Mouse (Mus musculus) forebrain, embryonic 11.5 days (tissue): Measurements from ENCODE around the gene B230217C12Rik. TPM values are rescaled to one million over a fixed set of nuclear protein-coding genes. Genes with fewer than 3 reads are reported as not detected.
"Not testable (repeated sequence)": the region's sequence is repeated elsewhere in the genome, so short reads cannot be mapped to it uniquely, and the experiment has no call there.

Experiments
- ATAC-seq: fragments of 200-750 bp; cut with Nextera tagmentation; replicated peaks from 2 replicates; pipeline ENCODE4 v1.8.0; 2017; ENCODE audit warnings: moderate TSS enrichment; ENCODE audit not compliant: low FRiP score
- DNase-seq: peaks from one replicate; pipeline ENCODE4 v3.0.0-alpha.2; 2017; ENCODE audit warnings: low spot score
- H3K27ac ChIP-seq: fragments of 300-500 bp; sonication (generic); 2 replicates; pipeline ENCODE4 v1.5.1; 2014; ENCODE audit warnings: low read depth, low read length
- H3K27me3 ChIP-seq: fragments of 300-500 bp; sonication (generic); 2 replicates; pipeline ENCODE4 v1.6.1; 2014; ENCODE audit warnings: mild to moderate bottlenecking, low read length, mixed read lengths; ENCODE audit not compliant: control insufficient read depth, insufficient read depth
- H3K36me3 ChIP-seq: fragments of 300-500 bp; sonication (generic); 2 replicates; pipeline ENCODE4 v1.6.1; 2014; ENCODE audit warnings: mild to moderate bottlenecking, low read length, moderate library complexity, mixed read lengths; ENCODE audit not compliant: control insufficient read depth, insufficient read depth
- H3K4me1 ChIP-seq: fragments of 300-500 bp; sonication (generic); replicated peaks from 2 replicates; pipeline ENCODE4 v1.6.1; 2014; ENCODE audit warnings: low read length, mixed read lengths; ENCODE audit not compliant: control insufficient read depth, insufficient read depth
- H3K4me2 ChIP-seq: fragments of 300-500 bp; sonication (generic); 2 replicates; pipeline ENCODE4 v1.6.1; 2014; ENCODE audit warnings: low read depth, mild to moderate bottlenecking, low read length, moderate library complexity, mixed read lengths; ENCODE audit not compliant: severe bottlenecking
- H3K4me3 ChIP-seq: fragments of 300-500 bp; sonication (generic); 2 replicates; pipeline ENCODE4 v1.5.1; 2014; ENCODE audit warnings: low read depth, low read length
- H3K9ac ChIP-seq: fragments of 300-500 bp; sonication (generic); 2 replicates; pipeline ENCODE4 v1.6.1; 2014; ENCODE audit warnings: low read length
- H3K9me3 ChIP-seq: fragments of 300-500 bp; sonication (generic); 2 replicates; pipeline ENCODE4 v1.6.1; 2016; ENCODE audit warnings: low read length, mixed read lengths; ENCODE audit not compliant: control insufficient read depth
- WGBS: fragments of 180-500 bp; shearing (Covaris S2); extraction: QIAGEN DNeasy Blood & Tissue Kit; methylation state at CpG from one replicate; pipeline ENCODE4 v1.1.7; 2014; 5-methylcytosine and 5-hydroxymethylcytosine counted together
- polyA plus RNA-seq: library from polyadenylated mRNA; unstranded; fragments of >200 nt; fragmentation: Nextera tagmentation; extraction: Ambion mirVana; gene quantifications from 2 replicates; pipeline ENCODE4 v1.2.1, GENCODE M21; 2014

Gene B230217C12Rik
- polyA plus RNA-seq, 1 experiment from 2014 or later, result 17.7 TPM

- no peaks in the 10 kb centered on the region for H3K27me3 ChIP-seq
- no peak for ATAC-seq
- H3K9ac ChIP-seq, result no peak overlapping the region
- H3K9me3 ChIP-seq, result no peaks in the 10 kb centered on the region
- H3K4me1 ChIP-seq, result no peaks in the 10 kb centered on the region; the same call in 1 of the 2 replicates
- H3K36me3 ChIP-seq, result peaks cover 2% of the 10 kb centered on the region; the same call in 1 of the 2 replicates
- no peak for DNase-seq
- no peak overlapping the region for H3K4me3 ChIP-seq
- no peak overlapping the region for H3K27ac ChIP-seq
- 72% methylated on average over 8 of the region's 8 CpGs for WGBS
- no peak overlapping the region for H3K4me2 ChIP-seq
These were observed 4.0 kb upstream of the B230217C12Rik start for GRCm38 (mm10) chr11:97836541-97836940.

DNA sequence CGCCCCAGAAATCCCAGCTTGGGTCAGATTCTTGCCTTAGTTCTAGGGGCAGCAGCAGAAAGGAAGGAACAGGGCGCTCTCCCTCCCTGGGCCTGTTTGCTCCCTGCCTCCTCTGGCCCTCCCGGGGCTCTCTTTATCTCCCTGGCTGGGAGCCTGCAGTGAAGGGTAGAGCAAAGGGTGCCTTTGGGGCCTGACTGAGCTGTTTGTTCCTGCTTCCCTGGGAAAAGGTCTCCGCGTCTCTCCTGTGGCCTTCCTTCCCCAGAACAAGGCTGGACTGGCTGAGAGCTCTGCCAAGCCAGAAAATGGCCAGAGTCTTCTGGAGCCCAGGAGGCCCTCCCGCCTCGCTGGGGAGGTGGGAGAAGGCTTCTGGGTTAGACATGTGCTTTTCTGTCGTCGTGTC is 3.5 kb upstream of the B230217C12Rik start:
- not testable (repeated sequence) for H3K4me1 ChIP-seq, H3K27ac ChIP-seq, DNase-seq, H3K9ac ChIP-seq, H3K9me3 ChIP-seq, H3K4me2 ChIP-seq, H3K27me3 ChIP-seq, ATAC-seq, H3K36me3 ChIP-seq, H3K4me3 ChIP-seq
- 75% methylated on average over 9 of the region's 9 CpGs for WGBS

- no peak overlapping the region for H3K9ac ChIP-seq
- ATAC-seq (no peak), DNase-seq (no peak)
- H3K36me3 ChIP-seq, result peaks cover 2% of the 10 kb centered on the region; the same call in 1 of the 2 replicates
- WGBS, result 84% methylated on average over 7 of the region's 7 CpGs
- no peaks in the 10 kb centered on the region for H3K27me3 ChIP-seq
- no peaks in the 10 kb centered on the region; the same call in 1 of the 2 replicates for H3K4me1 ChIP-seq
- no peak overlapping the region for H3K4me3 ChIP-seq
- H3K4me2 ChIP-seq, result no peak overlapping the region
- no peak overlapping the region for H3K27ac ChIP-seq
- H3K9me3 ChIP-seq, result no peaks in the 10 kb centered on the region
These were observed 2.9 kb upstream of the B230217C12Rik start for GRCm38 (mm10) chr11:97837641-97838149.

GRCm38 (mm10) chr11:97838779-97839440 is 1.7 kb upstream of the B230217C12Rik start:
- H3K9me3 ChIP-seq, result no peaks in the 10 kb centered on the region
- peaks cover 2% of the 10 kb centered on the region; the same call in 1 of the 2 replicates for H3K36me3 ChIP-seq
- DNase-seq, result no peak
- no peaks in the 10 kb centered on the region for H3K27me3 ChIP-seq
- no peaks in the 10 kb centered on the region; the same call in 1 of the 2 replicates for H3K4me1 ChIP-seq
- H3K27ac ChIP-seq, result no peak overlapping the region
- no peak overlapping the region for H3K4me3 ChIP-seq
- ATAC-seq, result no peak
- H3K4me2 ChIP-seq, result no peak overlapping the region
- no peak overlapping the region for H3K9ac ChIP-seq
- WGBS, result 45% methylated on average over 10 of the region's 10 CpGs

DNA sequence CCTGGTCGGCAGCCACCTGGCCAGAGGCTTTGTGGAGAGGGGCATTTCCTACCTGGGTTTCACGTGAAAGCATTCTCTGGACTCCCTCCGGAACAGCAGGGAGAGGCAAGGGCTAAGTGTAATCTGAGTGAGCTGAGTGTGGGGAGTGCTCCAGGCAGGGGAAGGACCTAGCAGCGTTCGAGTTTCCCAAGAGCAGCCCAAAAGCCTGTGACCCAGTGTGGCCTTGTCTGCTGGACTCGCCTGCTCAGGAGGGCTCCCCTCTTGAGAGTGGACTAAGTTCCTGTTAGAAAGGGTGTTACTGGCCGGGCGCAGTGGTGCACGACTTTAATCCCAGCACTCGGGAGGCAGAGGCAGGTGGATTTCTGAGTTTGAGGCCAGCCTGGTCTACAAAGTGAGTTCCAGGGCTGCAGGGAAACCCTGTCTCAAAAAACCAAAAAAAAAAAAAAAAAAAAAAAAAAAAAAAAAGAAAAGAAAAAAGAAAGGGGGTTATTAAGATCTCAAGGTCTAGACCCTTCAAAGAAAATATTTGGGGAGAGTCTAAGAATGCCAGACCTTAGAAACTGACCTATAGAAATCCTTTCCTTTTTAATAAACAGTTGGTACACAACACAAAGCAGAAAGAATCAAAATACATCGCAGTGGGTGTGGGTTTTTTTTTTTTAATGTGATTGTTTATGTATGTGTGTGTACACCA is 992 bp upstream of the B230217C12Rik start:
- DNase-seq (no peak), ATAC-seq (no peak)
- WGBS, result 55% methylated on average over 11 of the region's 11 CpGs
- no peak overlapping the region for H3K4me3 ChIP-seq
- no peak overlapping the region for H3K9ac ChIP-seq
- H3K27ac ChIP-seq, result no peak overlapping the region
- no peaks in the 10 kb centered on the region; the same call in 1 of the 2 replicates for H3K4me1 ChIP-seq
- H3K9me3 ChIP-seq, result no peaks in the 10 kb centered on the region
- H3K4me2 ChIP-seq, result no peak overlapping the region
- peaks cover 2% of the 10 kb centered on the region; the same call in 1 of the 2 replicates for H3K36me3 ChIP-seq
- no peaks in the 10 kb centered on the region for H3K27me3 ChIP-seq

DNA sequence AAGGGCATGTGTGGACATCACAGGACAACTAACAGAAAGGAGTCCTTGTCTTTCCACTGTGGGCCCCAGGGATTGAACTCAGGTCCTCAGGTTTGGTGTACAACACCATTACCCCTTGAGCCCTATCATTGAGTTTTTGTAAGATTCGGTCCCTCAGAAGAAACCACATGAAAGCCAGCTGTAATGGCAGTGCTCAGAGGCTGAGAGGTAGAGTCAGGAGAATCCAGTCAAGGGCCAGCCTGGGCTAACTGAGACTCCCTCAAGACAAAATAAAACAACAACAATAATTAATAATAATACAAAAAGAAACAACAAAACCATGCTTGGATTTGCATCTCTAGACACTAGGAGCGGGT is 467 bp upstream of the B230217C12Rik start:
- 76% methylated on average over 2 of the region's 2 CpGs for WGBS
- DNase-seq, result no peak
- Histone ChIP-seq H3K9ac (no peak overlapping the region; the same call in 1 of the 2 replicates), H3K27me3 (no peaks in the 10 kb centered on the region), H3K4me2 (peak overlapping the region; percentile 76; the same call in 1 of the 2 replicates), H3K4me1 (no peaks in the 10 kb centered on the region; the same call in 1 of the 2 replicates), H3K27ac (peak overlapping the region; percentile 63; the same call in 1 of the 2 replicates), H3K9me3 (no peaks in the 10 kb centered on the region), H3K4me3 (no peak overlapping the region), H3K36me3 (peaks cover 2% of the 10 kb centered on the region; the same call in 1 of the 2 replicates)
- ATAC-seq, result no peak

DNA sequence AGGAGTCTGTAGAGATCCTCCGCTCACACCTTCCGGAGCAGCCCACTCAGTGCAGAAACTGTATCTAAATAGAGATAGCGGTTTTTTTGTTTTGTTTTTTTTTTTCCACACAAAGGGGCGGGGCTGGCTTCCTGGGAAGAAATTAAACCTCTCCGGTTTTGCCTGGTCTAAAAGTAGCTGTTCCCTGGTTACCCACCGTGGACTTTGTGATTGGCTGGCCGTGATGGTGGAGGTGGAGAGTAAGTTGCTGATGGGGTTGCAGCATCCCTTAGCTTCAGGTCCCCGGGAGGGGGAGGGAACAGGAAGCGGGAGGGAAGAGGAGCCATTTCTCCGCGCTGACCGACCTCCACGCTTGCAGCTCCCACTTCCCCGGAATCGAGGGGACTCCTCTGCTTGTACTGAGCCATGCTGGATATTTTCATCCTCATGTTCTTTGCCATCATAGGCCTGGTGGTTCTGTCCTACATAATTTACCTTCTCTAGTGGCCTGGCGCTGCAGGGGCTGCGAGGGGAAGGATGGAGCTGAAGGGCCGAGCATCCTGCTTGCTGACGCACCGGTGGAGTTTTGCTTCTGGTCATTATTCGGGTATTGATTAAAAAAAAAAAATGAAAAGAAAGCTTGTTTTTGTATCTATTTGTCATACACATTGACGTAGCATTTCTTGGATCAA is 546 bp downstream of the B230217C12Rik start:
- no peaks in the 10 kb centered on the region for H3K27me3 ChIP-seq
- no peaks in the 10 kb centered on the region; the same call in 1 of the 2 replicates for H3K4me1 ChIP-seq
- peak overlapping the region; percentile 75 for H3K9ac ChIP-seq
- peak overlapping the region; percentile 76 for H3K4me2 ChIP-seq
- peak overlapping the region; percentile 47 for H3K4me3 ChIP-seq
- H3K27ac ChIP-seq, result peak overlapping the region; percentile 63; the same call in 1 of the 2 replicates
- no peaks in the 10 kb centered on the region for H3K9me3 ChIP-seq
- ATAC-seq (peak; percentile 87), DNase-seq (peak; percentile 87)
- H3K36me3 ChIP-seq, result no peaks in the 10 kb centered on the region
- WGBS, result 2% methylated on average over 22 of the region's 22 CpGs

DNA sequence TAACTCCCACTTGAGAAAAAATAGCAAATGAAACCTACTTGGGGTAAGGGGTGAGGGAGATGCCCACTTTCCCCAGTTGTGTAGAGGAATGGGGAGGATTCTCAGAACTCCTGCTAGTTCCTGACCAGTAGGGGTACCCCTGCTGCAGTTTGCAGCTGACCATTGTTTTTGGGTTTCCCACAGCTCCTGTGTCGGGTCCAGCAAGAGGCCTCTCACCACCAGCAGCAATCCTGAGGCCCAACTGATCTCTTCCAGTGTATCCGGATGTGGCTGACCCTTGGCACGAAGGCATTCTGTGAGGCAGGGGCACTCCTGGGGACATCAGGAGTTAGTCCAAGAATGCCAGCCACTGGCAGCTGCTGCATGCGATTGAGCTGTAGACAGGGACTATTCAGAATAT is 1.4 kb downstream of the B230217C12Rik start:
- Histone ChIP-seq H3K9ac (peak overlapping the region; percentile 25), H3K4me3 (peak overlapping the region; percentile 47; the same call in 1 of the 2 replicates), H3K27ac (no peak overlapping the region), H3K36me3 (no peaks in the 10 kb centered on the region), H3K4me1 (no peaks in the 10 kb centered on the region; the same call in 1 of the 2 replicates), H3K27me3 (no peaks in the 10 kb centered on the region), H3K9me3 (no peaks in the 10 kb centered on the region), H3K4me2 (peak overlapping the region; percentile 76)
- WGBS, result 23% methylated on average over 4 of the region's 4 CpGs
- ATAC-seq (no peak), DNase-seq (no peak)
